Mouse (Mus musculus): ENCODE data around the gene Actr5. TPM values are rescaled to one million over a fixed set of nuclear protein-coding genes. Genes with fewer than 3 reads are reported as not detected.

Actr5 gene
- polyA plus RNA-seq, 1 experiment, result 7.7 TPM

DNA sequence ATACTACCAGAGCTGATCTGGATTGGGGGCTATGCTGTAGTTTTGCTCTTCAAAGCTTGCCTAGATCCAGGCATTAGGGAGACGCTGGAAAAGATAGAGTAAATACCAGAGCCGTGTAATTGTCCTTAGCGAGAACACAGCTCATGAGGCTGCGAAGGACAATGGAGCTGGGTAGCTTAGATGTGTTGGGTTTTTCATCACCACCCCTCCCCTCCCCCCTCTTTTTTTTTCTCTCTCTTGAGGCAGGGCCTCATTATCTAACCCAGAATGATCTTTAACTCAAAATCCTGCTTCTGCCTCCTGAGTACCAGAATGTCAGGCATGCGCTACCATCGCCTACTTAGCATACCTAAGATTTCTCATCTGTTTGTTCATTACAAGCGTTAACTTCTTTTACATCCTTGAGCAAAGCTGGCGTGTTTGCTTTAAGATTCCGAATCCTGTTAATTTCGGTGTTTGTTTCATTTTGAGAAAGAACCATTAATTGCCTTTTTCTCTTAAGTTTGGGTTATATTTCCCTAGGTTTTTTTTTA is 55.7 kb downstream of the Actr5 start:
- Histone ChIP-seq H3K4me1 (ENCODE audit: control insufficient read depth, insufficient read depth, insufficient read length, low read length) (peaks cover 6% of the 10 kb centered on the region; the same call in 1 of the 2 replicates), H3K27me3 (ENCODE audit: control insufficient read depth, insufficient read depth, low read length) (no peaks in the 10 kb centered on the region), H3K4me3 (ENCODE audit: low read depth, low read length) (no peak overlapping the region), H3K36me3 (ENCODE audit: control insufficient read depth, insufficient read depth, low read length) (no peaks in the 10 kb centered on the region), H3K27ac (ENCODE audit: insufficient read depth, low read depth, low read length) (no peak overlapping the region)
- 79% methylated on average over 10 of the region's 10 CpGs for WGBS
- TF ChIP-seq POLR2A (IDR thresholded peaks at IDR 0.05; ENCODE audit: low read depth, low read length) (no peak), CTCF (IDR thresholded peaks at IDR 0.05; ENCODE audit: extremely low read depth, insufficient read length, insufficient replicate concordance, low read depth, low read length) (no peak)

- no peaks in the 10 kb centered on the region for H3K27me3 ChIP-seq (ENCODE audit: control insufficient read depth, insufficient read depth, low read length)
- no peaks in the 10 kb centered on the region for H3K36me3 ChIP-seq (ENCODE audit: control insufficient read depth, insufficient read depth, low read length)
- H3K4me1 ChIP-seq (ENCODE audit: control insufficient read depth, insufficient read depth, insufficient read length, low read length), result peaks cover 3% of the 10 kb centered on the region; the same call in 1 of the 2 replicates
- 0 out of 2 replicates have a peak overlapping the region, but pooled peaks have one; percentile 4 for H3K27ac ChIP-seq (ENCODE audit: insufficient read depth, low read depth, low read length)
- no peak overlapping the region for H3K4me3 ChIP-seq (ENCODE audit: low read depth, low read length)
- TF ChIP-seq POLR2A (IDR thresholded peaks at IDR 0.05; ENCODE audit: low read depth, low read length) (no peak), CTCF (IDR thresholded peaks at IDR 0.05; ENCODE audit: extremely low read depth, insufficient read length, insufficient replicate concordance, low read depth, low read length) (no peak)
- 77% methylated on average over 6 of the region's 6 CpGs for WGBS
These were observed 57.0 kb downstream of the Actr5 start for GRCm38 (mm10) chr2:158681714-158682113.

DNA sequence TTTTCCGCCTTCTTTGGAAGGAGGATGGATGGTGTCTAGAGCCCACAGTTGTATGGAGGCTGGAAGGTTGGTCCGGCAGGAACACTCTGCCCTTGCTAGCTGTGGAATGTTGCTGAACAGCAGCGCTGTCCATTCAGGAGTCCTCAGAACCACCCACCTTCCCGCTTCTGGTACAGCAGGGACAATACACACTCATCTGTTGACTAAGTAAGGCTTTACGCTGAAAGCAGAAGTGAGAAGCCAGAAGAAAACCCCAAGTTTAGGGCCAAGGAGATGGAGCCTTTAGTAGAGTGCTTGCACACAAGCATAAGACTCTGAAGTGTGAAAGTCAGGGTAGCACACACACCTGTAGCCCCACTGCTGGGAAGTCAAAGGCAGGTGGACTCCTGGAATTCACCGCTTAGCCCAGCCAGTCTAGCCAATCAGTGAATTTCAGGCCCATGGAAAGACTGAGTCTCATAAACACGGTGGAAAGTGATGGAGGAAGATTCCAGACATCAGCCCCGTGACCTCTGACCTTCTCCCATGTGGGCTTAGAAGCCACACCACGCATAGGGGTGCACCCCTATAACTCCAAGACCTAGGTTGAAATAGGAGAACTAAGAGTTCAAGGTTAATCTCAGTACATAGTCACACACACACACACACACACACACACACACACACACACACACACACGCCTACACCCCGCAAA is 57.8 kb downstream of the Actr5 start:
- peak overlapping the region; percentile 29 for H3K27ac ChIP-seq (ENCODE audit: insufficient read depth, low read depth, low read length)
- 51% methylated on average over 11 of the region's 11 CpGs for WGBS
- TF ChIP-seq CTCF (IDR thresholded peaks at IDR 0.05; ENCODE audit: extremely low read depth, insufficient read length, insufficient replicate concordance, low read depth, low read length) (no peak), POLR2A (IDR thresholded peaks at IDR 0.05; ENCODE audit: low read depth, low read length) (no peak)

DNA sequence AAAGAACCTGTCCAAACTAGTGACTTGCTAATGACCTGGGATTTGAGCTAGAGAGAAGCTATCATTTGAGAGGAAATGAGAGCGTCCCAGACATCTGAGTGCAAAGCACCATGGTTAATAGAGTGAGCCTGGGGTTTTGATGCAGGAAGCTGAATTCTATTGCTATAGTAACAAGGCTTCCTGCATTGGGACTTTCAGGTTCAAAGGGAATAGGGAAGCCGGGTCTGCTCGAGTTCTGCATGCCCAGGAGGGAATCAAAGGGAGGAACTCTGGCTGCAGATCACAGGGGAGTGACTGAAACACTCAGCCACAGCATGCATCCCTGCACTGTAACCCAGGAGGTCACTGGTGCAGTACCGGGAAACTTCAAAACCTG is 58.3 kb downstream of the Actr5 start:
- H3K36me3 ChIP-seq (ENCODE audit: control insufficient read depth, insufficient read depth, low read length), result no peaks in the 10 kb centered on the region
- H3K27ac ChIP-seq (ENCODE audit: insufficient read depth, low read depth, low read length), result peak overlapping the region; percentile 29; the same call in 1 of the 2 replicates
- H3K4me1 ChIP-seq (ENCODE audit: control insufficient read depth, insufficient read depth, insufficient read length, low read length), result peaks cover 3% of the 10 kb centered on the region; the same call in 1 of the 2 replicates

More for the DNA sequence above, 57.8 kb downstream of the Actr5 start:
- H3K36me3 ChIP-seq (ENCODE audit: control insufficient read depth, insufficient read depth, low read length), result no peaks in the 10 kb centered on the region
- H3K4me3 ChIP-seq (ENCODE audit: low read depth, low read length), result no peak overlapping the region
- peaks cover 3% of the 10 kb centered on the region; the same call in 1 of the 2 replicates for H3K4me1 ChIP-seq (ENCODE audit: control insufficient read depth, insufficient read depth, insufficient read length, low read length)
- no peaks in the 10 kb centered on the region for H3K27me3 ChIP-seq (ENCODE audit: control insufficient read depth, insufficient read depth, low read length)

GRCm38 (mm10) chr2:158684247-158684843 is 59.7 kb downstream of the Actr5 start:
- no peak overlapping the region for H3K4me3 ChIP-seq (ENCODE audit: low read depth, low read length)
- H3K36me3 ChIP-seq (ENCODE audit: control insufficient read depth, insufficient read depth, low read length), result no peaks in the 10 kb centered on the region
- TF ChIP-seq POLR2A (IDR thresholded peaks at IDR 0.05; ENCODE audit: low read depth, low read length) (no peak), CTCF (IDR thresholded peaks at IDR 0.05; ENCODE audit: extremely low read depth, insufficient read length, insufficient replicate concordance, low read depth, low read length) (no peak)
- H3K27ac ChIP-seq (ENCODE audit: insufficient read depth, low read depth, low read length), result no peak overlapping the region
- H3K27me3 ChIP-seq (ENCODE audit: control insufficient read depth, insufficient read depth, low read length), result no peaks in the 10 kb centered on the region
- peaks cover 7% of the 10 kb centered on the region; the same call in 1 of the 2 replicates for H3K4me1 ChIP-seq (ENCODE audit: control insufficient read depth, insufficient read depth, insufficient read length, low read length)
- 58% methylated on average over 9 of the region's 9 CpGs for WGBS

More for the DNA sequence above, 58.3 kb downstream of the Actr5 start:
- WGBS, result 28% methylated on average over 4 of the region's 4 CpGs
- TF ChIP-seq CTCF (IDR thresholded peaks at IDR 0.05; ENCODE audit: extremely low read depth, insufficient read length, insufficient replicate concordance, low read depth, low read length) (no peak), POLR2A (IDR thresholded peaks at IDR 0.05; ENCODE audit: low read depth, low read length) (no peak)
- Histone ChIP-seq H3K4me3 (ENCODE audit: low read depth, low read length) (no peak overlapping the region), H3K27me3 (ENCODE audit: control insufficient read depth, insufficient read depth, low read length) (no peaks in the 10 kb centered on the region)

DNA sequence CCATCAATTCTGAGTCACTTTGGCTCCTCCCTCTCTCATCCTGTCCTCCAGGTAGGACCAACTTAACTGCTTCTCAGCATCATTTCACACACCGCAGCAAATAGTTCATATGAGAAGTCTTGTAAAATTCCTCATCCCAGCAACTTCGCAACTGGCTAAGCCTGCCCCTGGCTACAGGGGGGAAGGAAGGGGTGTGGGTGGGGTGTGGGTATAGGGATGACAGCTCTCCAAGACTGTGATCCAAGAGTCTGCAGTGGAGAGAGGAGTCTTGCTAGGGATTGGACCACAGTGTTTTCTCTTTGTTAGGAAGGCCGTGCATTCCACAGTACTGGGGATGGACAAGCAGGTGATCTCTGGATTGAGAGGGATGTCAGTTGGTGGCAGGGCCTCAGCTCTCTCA is 60.2 kb downstream of the Actr5 start:
- H3K4me3 ChIP-seq (ENCODE audit: low read depth, low read length), result no peak overlapping the region
- H3K36me3 ChIP-seq (ENCODE audit: control insufficient read depth, insufficient read depth, low read length), result no peaks in the 10 kb centered on the region
- 81% methylated on average over 3 of the region's 3 CpGs for WGBS
- no peak overlapping the region for H3K27ac ChIP-seq (ENCODE audit: insufficient read depth, low read depth, low read length)
- H3K27me3 ChIP-seq (ENCODE audit: control insufficient read depth, insufficient read depth, low read length), result no peaks in the 10 kb centered on the region
- no peak for TF ChIP-seq POLR2A (IDR thresholded peaks at IDR 0.05; ENCODE audit: low read depth, low read length)
- TF ChIP-seq CTCF (IDR thresholded peaks at IDR 0.05; ENCODE audit: extremely low read depth, insufficient read length, insufficient replicate concordance, low read depth, low read length), result no peak
- peaks cover 7% of the 10 kb centered on the region for H3K4me1 ChIP-seq (ENCODE audit: control insufficient read depth, insufficient read depth, insufficient read length, low read length)

- Histone ChIP-seq H3K27me3 (ENCODE audit: control insufficient read depth, insufficient read depth, low read length) (no peaks in the 10 kb centered on the region), H3K36me3 (ENCODE audit: control insufficient read depth, insufficient read depth, low read length) (no peaks in the 10 kb centered on the region), H3K4me1 (ENCODE audit: control insufficient read depth, insufficient read depth, insufficient read length, low read length) (peaks cover 4% of the 10 kb centered on the region), H3K4me3 (ENCODE audit: low read depth, low read length) (no peak overlapping the region), H3K27ac (ENCODE audit: insufficient read depth, low read depth, low read length) (no peak overlapping the region)
- 44% methylated on average over 2 of the region's 2 CpGs for WGBS
- TF ChIP-seq POLR2A (IDR thresholded peaks at IDR 0.05; ENCODE audit: low read depth, low read length), result no peak
- no peak for TF ChIP-seq CTCF (IDR thresholded peaks at IDR 0.05; ENCODE audit: extremely low read depth, insufficient read length, insufficient replicate concordance, low read depth, low read length)
These were observed 61.7 kb downstream of the Actr5 start for GRCm38 (mm10) chr2:158686394-158686793.
